Mouse (Mus musculus): Measurements from ENCODE around the gene Olfr1297.

Gene Olfr1297

GRCm38 (mm10) chr2:111626397-111626796 lies at the start of gene Olfr1297:
TSS of gene Olfr1297 (minus strand) at chr2:111626497.
- no peak for DNase-seq (ENCODE audit: low spot score in 2 of 2)

GRCm38 (mm10) chr2:111661119-111661518 lies 34.8 kb upstream of the Olfr1297 start, which contains the start of gene Olfr1299:
TSS of gene Olfr1299 (plus strand) at chr2:111661419.
- DNase-seq (ENCODE audit: low spot score in 2 of 2): no peak

GRCm38 (mm10) chr2:111649101-111649500 lies 22.8 kb upstream of the Olfr1297 start, which contains the start of gene Olfr1298:
TSS of gene Olfr1298 (minus strand) at chr2:111649201.
- DNase-seq (ENCODE audit: low spot score in 2 of 2): no peak

GRCm38 (mm10) chr2:111569581-111569980 lies 56.7 kb downstream of the Olfr1297 start, which contains the start of gene Olfr1295:
TSS of gene Olfr1295 (minus strand) at chr2:111569681.
- DNase-seq (ENCODE audit: low spot score in 2 of 2): no peak

All from right cerebral cortex, adult 2 months (tissue).